Mouse (Mus musculus) liver, embryonic 14.5 days (tissue): Measurements from ENCODE around the gene Pecam1.
"Not testable (repeated sequence)": the region's sequence is repeated elsewhere in the genome, so short reads cannot be mapped to it uniquely, and the experiment has no call there.

Experiments
- CTCF ChIP-seq: IDR thresholded peaks from 2 replicates; pipeline ENCODE4 v1.5.1; 2016; ENCODE audit warnings: antibody characterized with exemption, low read depth, control low read depth
- EP300 ChIP-seq: IDR thresholded peaks from 2 replicates; pipeline ENCODE4 v1.6.1; 2016; ENCODE audit warnings: antibody characterized with exemption, low read depth

GRCm38 (mm10) chr11:106782271-106782670, 31.8 kb upstream of the Pecam1 start:
- not testable (repeated sequence) for TF ChIP-seq CTCF, EP300
